Mouse (Mus musculus): ENCODE measurements around the gene Mettl13.

Gene Mettl13

DNA sequence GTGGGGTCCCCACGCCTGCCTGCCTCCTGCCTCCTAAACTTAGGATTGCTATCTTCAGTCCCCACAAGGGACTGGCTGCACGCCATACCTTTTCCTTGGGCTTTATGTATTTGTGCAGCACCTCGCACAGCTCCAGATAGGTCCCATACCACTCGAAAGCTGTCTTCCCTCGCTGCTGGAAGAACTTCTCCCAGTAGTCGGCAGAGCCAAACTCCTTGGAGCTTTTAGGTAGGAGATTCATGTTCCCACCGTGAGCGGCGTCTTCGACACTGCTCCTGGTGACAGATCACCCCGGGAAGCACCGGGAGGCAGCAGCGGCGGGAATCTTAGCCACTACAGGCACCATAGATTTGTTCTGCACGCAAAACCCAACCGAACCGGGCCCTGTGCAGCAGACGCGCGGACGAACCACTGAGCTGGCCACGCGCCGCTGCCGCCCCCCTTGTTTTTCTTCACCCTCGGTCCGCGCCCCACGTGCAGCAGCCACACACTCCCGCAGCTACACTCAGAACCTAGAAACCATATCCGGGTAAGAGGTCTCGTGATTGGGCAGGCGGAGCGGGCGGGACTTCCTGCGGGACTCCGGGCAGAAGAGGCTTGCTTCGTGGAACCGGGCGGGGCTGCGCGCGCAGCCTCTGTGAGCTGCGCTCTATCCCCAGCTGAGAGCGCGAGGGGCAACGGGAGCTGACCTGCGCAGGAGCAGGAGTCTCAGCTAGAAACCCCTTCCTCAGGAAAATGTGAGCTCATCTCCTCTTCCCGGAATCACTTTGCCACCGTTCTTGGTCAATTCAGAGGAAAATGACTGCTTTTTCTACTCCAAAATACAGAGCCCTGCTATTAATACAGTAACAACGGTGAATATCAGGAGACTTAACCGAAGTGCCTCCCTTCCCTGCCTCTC is at the start of gene Mettl13:
Gene Mettl13 (minus strand): TSS at position 536 of the 901 bp plus-strand sequence.
- peak; percentile 93 for DNase-seq (ENCODE audit: low read depth)

DNA sequence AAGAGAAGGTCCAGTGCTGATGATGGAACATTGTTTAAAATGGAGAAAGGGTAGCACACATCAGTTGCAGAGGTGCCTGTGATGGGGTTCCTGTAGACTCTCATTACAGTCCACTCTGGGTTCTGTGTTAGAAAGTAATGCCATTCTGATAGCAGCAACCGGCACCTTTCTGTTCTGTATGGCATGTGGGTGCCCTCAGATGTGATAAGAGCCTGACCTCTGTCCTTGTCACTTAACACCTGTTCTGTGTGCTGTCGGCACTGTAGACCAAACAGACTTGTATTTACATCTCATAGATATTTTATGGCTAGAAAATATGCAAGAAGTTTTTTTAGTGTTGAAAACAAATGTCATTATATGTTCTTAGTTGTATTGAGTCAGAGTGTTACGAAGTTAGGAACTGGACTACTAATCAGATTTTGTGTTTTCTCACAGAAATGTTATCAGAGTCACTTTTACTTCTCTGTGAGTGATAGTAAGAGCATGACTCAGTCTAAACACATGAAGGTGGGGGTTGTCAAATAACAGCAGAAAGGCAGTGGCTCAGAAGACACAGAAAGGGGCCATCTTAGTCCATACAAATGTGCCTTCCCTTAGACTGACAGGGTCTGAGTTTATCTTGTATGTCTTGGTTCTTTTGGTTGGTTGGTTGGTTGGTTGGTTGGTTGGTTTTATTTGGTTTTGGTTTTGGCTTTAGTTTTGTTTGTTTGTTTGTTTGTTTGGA is 49.2 kb upstream of the Mettl13 start:
- no peak for DNase-seq (ENCODE audit: low read depth)

DNA sequence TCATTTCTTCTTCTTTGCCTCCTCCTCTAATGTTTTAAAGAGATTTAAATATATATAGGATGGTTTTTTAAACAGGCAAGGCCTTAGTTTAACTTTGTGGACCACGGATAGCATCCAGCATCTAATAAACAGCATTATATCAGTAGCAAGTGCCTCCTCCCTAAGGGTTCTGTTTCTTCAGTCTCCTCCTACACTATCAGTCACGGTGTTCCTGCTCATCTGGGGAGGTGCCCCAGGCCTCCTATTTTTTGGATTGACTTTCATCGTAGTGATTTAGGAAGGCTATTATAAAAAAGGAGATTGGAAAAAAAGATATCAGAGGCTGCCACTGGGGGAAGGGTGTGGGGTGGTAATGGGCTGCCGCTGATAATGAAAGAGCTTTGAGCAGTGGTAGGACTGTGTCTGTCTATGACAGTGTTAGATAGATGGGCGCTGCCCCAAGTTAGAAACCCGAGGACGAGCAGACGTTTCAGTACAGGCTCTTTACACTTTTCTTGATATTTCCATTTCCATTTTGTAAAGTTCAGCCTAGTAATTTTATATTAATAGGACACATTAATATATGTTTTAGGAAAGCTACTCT is 42.2 kb upstream of the Mettl13 start:
- DNase-seq (ENCODE audit: low read depth) = no peak

DNA sequence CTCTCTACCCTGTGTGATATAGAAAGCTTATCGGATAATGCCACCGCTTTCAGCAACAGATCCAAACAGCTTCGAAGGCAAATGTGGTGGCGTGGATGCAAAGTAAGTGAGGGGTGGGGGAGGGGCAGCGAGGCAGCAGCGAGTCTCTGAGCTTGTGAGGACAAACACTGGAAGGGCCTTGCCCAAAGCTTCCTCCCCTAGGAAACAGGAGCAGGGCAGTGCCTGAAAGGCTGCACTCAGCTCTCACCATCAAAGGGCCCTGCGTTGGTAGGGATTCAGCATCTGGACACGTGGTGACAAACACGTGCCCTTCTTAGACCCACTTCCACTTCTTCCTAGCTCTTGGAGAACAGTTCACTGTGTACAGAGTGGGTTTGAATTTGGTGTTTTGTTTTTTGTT is 41.1 kb upstream of the Mettl13 start:
- no peak for DNase-seq (ENCODE audit: low read depth)

DNA sequence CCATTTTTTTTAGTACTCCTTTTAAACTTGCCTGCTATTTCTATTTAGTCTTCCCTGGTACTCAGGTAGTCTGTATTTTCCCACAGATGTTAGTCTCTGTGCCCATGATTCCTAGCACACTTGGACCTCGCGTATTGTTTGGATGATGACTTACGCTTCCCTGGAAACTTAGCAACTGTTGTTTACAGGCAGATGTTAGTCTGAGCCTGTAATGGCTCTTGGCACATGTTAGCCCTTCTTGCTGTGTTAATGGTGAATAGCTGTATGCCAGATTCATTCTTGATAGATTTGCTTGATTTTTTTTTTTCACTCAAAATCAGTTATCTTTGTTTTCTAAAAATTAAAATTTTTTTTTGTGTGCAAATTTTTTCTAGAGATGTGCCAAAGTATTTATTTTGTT is 40.3 kb upstream of the Mettl13 start:
- DNase-seq (ENCODE audit: low read depth) = no peak

DNA sequence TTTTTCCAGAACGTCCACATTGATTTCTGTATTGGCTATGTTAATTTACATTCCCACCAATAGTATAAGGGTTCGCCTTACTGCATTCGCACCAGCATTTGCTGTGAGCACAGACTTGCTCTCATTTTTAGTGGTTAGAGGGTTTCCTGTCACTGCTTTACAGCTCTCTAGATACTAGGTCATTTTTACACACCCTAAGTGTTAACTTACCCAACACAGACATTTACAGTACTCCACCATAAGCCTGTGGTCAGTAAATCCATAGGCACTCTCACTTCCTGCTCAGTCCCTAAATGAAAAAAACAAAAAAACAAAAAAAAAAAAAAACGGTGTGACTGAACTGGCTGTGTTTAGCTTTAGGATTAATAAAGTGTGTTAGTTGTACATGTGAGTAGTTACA is 37.9 kb upstream of the Mettl13 start:
- no peak for DNase-seq (ENCODE audit: low read depth)

DNA sequence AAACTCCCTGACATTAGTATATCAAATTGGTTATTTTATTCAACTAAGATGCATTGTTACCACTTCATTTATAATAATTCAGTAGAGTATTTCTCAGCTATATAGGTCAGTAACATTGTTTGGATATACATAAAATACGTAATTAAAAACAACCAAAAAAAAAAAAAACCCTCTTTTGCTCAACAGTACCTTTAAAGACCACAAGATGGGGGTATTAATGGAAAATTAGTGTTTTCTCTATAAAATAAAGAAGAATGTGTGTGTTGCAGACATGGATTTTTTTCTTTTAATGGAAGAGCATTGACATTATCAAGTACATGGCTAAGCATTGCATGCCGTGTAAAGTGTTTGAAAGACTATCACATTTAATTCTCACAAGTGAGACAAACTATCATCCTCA is 34.5 kb upstream of the Mettl13 start:
- DNase-seq (ENCODE audit: low read depth) = no peak

DNA sequence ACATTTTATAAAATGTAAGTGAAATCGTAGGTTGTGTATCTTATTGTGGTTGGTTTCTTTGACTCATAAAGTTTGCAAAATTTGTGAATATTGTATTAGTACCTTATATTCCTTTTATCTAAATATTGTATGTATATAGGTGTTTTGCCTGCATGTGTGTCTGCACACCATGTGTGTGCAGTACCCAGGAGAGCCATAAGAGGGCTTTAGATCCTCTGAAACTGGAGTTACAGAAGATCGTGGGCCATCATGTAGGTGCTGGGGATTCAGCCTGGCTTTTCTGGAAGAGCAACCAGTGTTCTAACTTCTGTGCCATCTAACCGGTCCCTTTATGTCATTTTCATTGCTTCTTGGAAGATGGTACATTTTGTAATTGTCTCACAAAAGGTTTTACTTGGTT is 26.7 kb upstream of the Mettl13 start:
- peak; percentile 38 for DNase-seq (ENCODE audit: low read depth)

DNA sequence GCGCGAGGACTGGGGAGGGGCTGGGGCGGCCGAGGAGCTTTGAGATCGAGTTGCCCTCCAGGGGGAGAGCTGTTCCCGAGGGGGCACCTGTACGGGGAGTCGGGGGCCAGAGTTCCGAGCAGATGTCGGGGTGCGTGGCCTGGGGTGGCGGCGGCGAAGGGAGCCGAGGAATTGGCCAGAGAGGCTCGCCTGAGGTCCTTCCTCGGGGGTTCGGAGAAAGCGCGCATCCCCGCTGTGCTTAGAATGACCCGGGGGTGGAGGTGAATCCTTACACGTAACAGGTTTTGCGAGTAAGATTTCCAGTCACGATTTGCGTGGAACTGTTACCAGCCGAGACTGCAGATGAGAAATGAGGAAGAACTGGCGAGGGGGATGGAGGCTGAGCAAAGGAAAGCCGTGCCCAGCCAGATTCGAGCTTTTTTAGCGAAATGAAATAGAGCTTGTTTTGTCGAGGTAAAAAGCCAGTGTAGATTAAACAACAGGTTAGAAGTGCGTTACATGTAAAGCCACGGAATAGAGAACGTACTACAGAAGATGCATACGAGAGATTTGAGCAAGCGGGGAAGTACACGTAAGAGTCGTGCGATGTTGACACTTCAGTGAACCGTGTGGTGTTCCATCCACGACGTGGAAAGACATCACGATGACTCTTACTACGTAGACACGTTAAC is 22.7 kb upstream of the Mettl13 start:
- DNase-seq (ENCODE audit: low read depth) = peak; percentile 90

DNA sequence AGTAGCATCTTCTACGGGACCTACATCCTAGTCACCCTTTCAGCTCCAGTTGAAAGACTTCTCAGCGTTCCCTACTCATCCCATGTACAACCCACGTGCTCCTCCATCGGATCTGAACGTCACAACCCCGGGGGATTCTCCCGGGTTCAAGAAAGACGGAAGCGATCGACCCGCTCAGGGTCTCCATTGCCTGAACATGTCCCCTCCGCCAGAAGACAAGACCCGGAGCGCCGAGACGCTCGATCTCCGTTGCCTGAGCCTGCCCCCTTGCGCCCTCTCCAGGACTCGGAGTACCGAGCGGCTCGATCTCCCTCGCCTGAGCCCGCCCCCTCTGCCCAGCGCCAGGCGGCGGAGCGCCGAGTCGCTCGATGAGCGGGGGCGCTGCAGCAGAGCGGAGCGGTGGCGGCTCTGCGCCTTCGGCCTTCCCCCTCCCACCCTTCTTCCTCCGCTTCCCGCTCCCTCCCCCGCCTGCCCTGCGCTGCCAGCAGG is 22.0 kb upstream of the Mettl13 start, which contains the start of gene Vamp4:
Gene Vamp4 (plus strand): TSS at position 256 of the 489 bp plus-strand sequence.
- DNase-seq (ENCODE audit: low read depth) = peak; percentile 95

DNA sequence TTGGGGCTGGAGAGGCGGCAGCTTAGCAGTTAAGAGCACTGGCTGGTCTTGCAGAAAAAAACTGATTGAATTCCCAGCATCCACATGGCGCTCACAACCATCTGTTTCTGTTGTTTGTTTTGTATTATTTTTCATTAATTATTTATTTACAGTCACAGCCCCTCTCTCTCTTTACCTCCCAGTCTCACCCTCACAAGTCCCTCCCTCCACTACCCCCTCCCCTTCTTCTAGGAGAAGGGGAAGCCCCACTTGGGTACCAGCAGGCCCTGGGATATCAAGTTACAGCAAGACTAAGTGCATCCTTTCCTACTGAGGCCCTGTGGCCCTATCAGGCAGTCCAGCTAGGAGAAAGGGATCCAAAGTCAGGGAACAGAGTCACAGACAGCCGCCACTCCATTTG is 19.0 kb upstream of the Mettl13 start:
- no peak for DNase-seq (ENCODE audit: low read depth)

DNA sequence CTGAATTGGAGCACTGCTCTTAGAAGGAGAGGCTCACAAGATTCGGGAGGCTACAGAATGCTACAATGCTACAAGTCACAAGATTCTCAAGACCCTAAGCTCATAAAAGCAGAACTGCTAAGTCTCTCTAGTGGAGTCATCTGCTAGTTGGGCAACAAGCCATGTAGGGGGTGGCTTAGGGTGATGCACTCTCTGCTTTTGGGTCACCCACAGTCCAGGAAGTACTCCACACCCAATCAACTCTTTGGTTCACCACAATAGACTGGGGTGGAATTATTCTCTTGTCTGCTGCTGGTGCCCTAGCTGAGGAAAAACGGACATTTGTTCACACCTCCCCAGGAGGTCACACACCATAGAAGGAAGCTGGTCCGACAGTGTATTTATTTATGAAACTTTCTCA is 16.6 kb upstream of the Mettl13 start:
- DNase-seq (ENCODE audit: low read depth) = no peak

DNA sequence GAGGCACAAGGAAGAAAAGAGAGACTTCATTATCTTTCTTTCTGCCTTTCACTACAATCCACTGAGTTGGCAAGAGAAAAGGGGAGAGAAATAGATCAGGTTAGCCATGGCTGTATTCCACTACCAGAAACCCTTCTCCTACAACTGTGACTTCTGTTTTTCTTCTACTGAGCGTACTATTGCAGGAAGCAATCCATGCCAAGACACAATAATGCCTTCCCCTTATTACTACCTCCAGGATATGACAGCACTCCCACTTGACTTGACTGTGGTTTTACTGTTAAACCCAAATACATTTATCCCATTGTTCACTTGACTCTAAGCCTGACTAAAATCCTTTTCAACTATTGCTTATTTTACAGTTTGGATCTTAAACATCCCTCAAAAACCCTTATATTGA is 14.9 kb upstream of the Mettl13 start:
- no peak for DNase-seq (ENCODE audit: low read depth)

DNA sequence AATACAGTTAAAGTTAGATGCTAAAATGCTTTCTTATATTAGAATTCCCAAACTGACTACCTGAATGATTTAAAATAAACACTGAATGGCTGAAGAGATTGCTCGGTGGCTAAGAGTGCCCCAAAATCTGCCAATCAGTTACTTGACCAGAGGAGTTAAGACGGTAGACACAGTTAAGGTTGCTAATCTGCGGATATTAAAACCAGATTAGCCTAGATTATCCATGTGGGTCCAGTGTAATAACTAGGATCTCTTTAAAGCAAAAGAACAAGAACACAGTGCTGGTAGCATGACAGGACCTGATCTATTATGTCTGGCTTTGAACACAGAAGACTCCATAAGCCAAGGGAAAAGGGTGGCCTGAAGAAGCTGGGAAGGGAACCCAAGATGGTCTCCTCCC is 5.8 kb upstream of the Mettl13 start:
- DNase-seq (ENCODE audit: low read depth) = no peak

DNA sequence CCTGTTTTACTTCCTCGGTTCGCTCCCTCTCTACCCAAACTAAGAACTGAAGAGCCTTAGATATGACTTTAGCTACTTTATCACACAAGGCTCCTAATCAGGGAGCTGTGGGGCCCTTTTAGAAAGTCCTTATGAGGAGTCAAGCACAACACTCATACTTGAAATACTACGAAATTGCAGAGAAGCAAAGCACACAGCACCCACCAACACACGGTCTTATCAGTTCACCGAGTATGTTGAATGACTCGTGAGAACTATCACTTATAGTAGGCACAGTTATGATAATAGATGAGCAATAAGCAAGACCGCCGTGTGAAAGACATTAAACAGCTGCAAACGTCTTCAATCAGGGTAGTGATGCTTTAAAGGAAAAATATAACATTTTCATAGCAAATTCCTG is 4.6 kb upstream of the Mettl13 start:
- no peak for DNase-seq (ENCODE audit: low read depth)

DNA sequence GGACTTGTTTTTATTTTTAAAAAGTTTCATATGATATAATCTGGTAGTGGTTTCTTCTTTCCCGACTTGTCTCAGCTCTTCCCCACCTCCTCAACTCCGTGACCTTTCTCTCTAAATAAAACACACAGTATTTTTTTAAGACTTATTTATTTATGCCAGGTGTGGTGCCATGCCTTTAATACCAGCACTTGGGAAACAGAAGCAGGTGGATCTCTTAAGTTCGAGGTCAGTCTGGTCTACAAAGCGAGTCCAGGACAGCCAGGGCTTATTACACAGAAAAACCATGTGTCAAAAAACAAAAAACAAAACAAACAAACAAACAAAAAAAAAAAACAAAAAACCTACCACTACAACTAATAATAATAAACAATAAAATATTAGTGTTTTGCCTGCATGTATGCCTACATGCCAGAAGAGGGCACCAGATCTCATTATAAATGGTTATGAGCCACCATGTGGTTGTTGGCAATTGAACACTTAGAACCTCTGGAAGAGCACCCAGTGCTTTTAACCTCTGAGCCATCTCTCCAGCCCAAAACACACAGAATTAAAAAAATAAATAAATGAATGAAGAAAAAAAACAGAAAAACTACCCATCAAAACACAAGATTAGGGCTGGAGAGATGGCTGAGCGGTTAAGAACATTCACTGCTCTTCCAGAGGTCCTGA is 1.4 kb upstream of the Mettl13 start:
- DNase-seq (ENCODE audit: low read depth) = peak; percentile 72

DNA sequence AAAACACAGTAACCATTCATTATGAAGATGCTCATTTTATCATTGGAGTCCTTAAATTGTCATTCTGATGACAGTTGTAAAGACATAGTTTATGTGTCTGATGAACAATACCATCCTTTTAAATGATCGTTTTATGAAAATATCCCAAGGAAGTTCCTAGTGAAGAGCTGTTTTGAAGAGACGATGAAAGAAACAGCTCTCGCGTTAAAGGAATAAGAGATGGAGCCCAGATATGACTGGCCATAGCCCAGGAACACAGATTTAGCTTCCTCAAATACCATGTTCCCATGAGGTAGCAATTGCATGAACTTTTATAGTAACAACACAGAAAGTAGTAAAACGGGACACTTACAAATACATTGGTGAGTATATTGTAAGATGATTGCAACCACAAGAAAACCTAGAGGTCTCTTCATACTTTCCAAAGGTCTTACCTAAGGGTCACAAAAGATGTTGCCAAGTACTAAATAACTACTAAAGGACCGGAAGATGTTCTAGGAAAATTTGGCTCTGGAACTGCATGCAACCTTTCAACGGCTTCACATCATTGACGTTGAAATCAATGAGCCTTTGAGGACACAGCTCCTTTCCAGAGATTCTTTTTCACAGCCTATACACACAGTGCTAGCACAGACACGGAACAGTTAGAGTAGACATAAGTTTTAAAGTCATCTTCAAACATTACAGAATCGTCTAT is 714 bp upstream of the Mettl13 start:
- no peak for DNase-seq (ENCODE audit: low read depth)

DNA sequence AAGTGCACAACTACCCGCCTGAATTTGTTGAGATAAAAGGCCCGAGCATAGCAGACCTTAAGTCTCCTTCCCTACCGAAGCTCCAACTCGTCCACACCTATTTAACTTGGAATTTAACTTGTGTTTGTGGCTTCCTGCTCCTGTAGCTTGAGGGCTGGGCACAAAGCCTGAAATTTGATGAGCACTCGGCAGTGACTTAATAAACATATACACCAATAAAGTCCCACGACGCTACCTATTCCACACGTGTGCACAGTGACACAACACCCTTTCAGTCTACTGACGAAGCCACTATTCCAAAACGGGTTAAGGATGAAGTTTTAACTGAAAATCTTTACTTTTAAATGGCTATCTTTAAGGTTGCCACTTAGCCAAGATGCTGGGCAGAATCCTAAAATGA is 744 bp downstream of the Mettl13 start:
- peak; percentile 26 for DNase-seq (ENCODE audit: low read depth)

DNA sequence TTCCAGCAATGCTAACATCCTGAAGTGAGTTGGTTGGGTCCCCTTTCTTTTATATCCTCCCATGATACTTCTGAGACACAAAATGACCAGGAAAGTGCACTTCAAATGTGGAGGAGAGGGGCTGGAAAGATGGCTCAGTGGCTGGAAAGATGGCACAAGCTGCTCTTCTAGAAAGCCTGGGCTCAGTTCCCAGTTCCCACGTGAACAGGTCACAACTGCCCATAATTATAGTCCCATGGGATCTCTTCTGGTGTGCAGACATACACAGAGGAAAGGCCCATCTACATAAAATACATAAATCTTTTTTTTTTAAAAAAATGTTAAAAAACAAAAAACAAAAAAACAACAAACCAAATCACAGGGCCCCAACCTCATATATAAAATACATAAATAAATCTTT is 5.1 kb downstream of the Mettl13 start:
- no peak for DNase-seq (ENCODE audit: low read depth)

DNA sequence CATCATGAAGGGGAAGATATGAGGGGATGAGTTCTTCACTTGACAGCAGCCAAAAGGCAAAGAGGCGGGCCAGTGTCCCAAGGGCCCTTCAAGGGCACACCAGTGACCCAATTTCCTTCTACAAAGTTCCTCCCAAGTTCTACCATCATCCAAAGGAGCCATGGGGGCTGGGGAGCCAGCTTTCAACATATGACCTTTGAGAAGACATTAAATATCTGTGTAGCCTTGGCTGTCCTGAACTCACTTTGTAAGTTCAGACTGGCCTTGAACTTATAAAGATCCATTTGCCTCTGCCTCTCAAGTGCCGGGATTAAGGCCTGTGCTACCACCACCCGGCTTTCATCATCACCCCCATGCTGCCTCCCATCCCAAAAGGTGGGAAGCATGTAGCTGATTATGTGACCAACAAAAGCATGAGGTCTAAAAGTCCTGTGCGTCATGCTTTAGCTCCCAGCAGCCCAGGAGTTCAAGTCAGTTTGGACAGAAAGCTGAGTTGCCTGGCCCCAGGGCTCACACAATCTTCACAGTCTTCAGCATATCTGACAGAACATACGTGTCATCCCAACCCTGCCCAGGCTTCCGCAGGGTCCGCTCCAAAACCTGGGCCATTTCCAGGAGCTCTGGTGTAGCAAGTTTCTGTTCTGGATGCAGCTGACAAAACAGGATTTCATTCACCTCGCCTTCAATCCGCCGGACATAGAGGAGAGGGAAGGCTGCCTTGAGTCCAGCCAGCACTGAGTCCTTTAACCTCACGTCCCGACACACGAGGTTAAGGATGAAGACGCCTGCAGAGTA is 14.4 kb downstream of the Mettl13 start:
- no peak for DNase-seq (ENCODE audit: low read depth)

All from naive thymus-derived CD4-positive, alpha-beta T cell, adult 2 months (primary cell).